Mouse (Mus musculus) hindbrain, embryonic 12.5 days (tissue): ENCODE measurements at regions not wholly inside any gene's neighbourhood (a gene's known extent, or its start where the extent isn't known, plus 50 kb on each side); places are given as distances from the start of the nearest gene placed in this dataset.

Experiments used
- ATAC-seq: fragments of 200-750 bp; cut with Nextera tagmentation; 2 replicates; pipeline ENCODE4 v1.8.0; 2017; ENCODE audit warnings: moderate TSS enrichment; ENCODE audit not compliant: low FRiP score
- H3K27ac ChIP-seq: fragments of 300-500 bp; sonication (generic); 2 replicates; pipeline ENCODE4 v1.5.1; 2016; ENCODE audit warnings: mild to moderate bottlenecking
- H3K27me3 ChIP-seq: fragments of 300-500 bp; sonication (generic); 2 replicates; pipeline ENCODE4 v1.6.1; 2016; ENCODE audit warnings: mild to moderate bottlenecking
- H3K36me3 ChIP-seq: fragments of 300-500 bp; sonication (generic); 2 replicates; pipeline ENCODE4 v1.6.1; 2016; ENCODE audit warnings: mild to moderate bottlenecking
- H3K4me1 ChIP-seq: fragments of 300-500 bp; sonication (generic); 2 replicates; pipeline ENCODE4 v1.6.1; 2016
- H3K4me2 ChIP-seq: fragments of 300-500 bp; sonication (generic); replicated peaks from 2 replicates; pipeline ENCODE4 v1.6.1; 2016; ENCODE audit warnings: mild to moderate bottlenecking
- H3K4me3 ChIP-seq: fragments of 300-500 bp; sonication (generic); 2 replicates; pipeline ENCODE4 v1.5.1; 2016; ENCODE audit warnings: mild to moderate bottlenecking
- H3K9ac ChIP-seq: fragments of 300-500 bp; sonication (generic); 2 replicates; pipeline ENCODE4 v1.6.1; 2016; ENCODE audit warnings: mild to moderate bottlenecking, moderate library complexity
- H3K9me3 ChIP-seq: fragments of 300-500 bp; sonication (generic); replicated peaks from 2 replicates; pipeline ENCODE4 v1.6.1; 2016; ENCODE audit warnings: mild to moderate bottlenecking
- whole genome bisulfite sequencing: fragments of 180-500 bp; shearing (Covaris S2); methylation state at CpG from one replicate; pipeline ENCODE4 v1.1.7; 2016; 5-methylcytosine and 5-hydroxymethylcytosine counted together

- no peak overlapping the region for H3K4me3 ChIP-seq
- no peaks in the 10 kb centered on the region for H3K4me1 ChIP-seq
- no peak overlapping the region for H3K4me2 ChIP-seq
- no peak for ATAC-seq
- H3K36me3 ChIP-seq = no peaks in the 10 kb centered on the region
- no peak overlapping the region for H3K9ac ChIP-seq
- 74% methylated on average over 1 of the region's 1 CpGs for WGBS
- no peaks in the 10 kb centered on the region for H3K9me3 ChIP-seq
- H3K27ac ChIP-seq = no peak overlapping the region
- H3K27me3 ChIP-seq = no peaks in the 10 kb centered on the region
These were observed 331.2 kb upstream of the Celf2 start for GRCm38 (mm10) chr2:7840612-7841011.

- H3K36me3 ChIP-seq = no peaks in the 10 kb centered on the region
- no peak overlapping the region for H3K27ac ChIP-seq
- no peak overlapping the region for H3K4me3 ChIP-seq
- H3K4me2 ChIP-seq = no peak overlapping the region
- H3K9me3 ChIP-seq = no peaks in the 10 kb centered on the region
- no peak overlapping the region for H3K9ac ChIP-seq
- WGBS = 56% methylated on average over 3 of the region's 3 CpGs
- no peak for ATAC-seq
- H3K27me3 ChIP-seq = no peaks in the 10 kb centered on the region
- H3K4me1 ChIP-seq = no peaks in the 10 kb centered on the region
These were observed 328.5 kb upstream of the Celf2 start for GRCm38 (mm10) chr2:7837877-7838276.

GRCm38 (mm10) chr2:7831239-7831638 is 321.9 kb upstream of the Celf2 start:
- 76% methylated on average over 4 of the region's 4 CpGs for WGBS
- ATAC-seq = no peak
- Histone ChIP-seq H3K9me3 (no peaks in the 10 kb centered on the region), H3K27me3 (no peaks in the 10 kb centered on the region), H3K4me3 (no peak overlapping the region), H3K27ac (no peak overlapping the region), H3K4me2 (no peak overlapping the region), H3K4me1 (no peaks in the 10 kb centered on the region; the same call in 1 of the 2 replicates), H3K9ac (no peak overlapping the region), H3K36me3 (no peaks in the 10 kb centered on the region)

- H3K27me3 ChIP-seq = no peaks in the 10 kb centered on the region
- no peak overlapping the region for H3K4me3 ChIP-seq
- H3K9me3 ChIP-seq = no peaks in the 10 kb centered on the region
- WGBS = 73% methylated on average over 7 of the region's 7 CpGs
- H3K4me1 ChIP-seq = no peaks in the 10 kb centered on the region; the same call in 1 of the 2 replicates
- H3K36me3 ChIP-seq = no peaks in the 10 kb centered on the region
- no peak for ATAC-seq
- H3K27ac ChIP-seq = no peak overlapping the region
- H3K4me2 ChIP-seq = no peak overlapping the region
- H3K9ac ChIP-seq = no peak overlapping the region
These were observed 316.9 kb upstream of the Celf2 start for GRCm38 (mm10) chr2:7826272-7826671.

GRCm38 (mm10) chr2:7796415-7796814 is 287.1 kb upstream of the Celf2 start:
- no peaks in the 10 kb centered on the region; the same call in 1 of the 2 replicates for H3K9me3 ChIP-seq
- 83% methylated on average over 2 of the region's 2 CpGs for WGBS
- H3K27me3 ChIP-seq = no peaks in the 10 kb centered on the region
- no peaks in the 10 kb centered on the region for H3K36me3 ChIP-seq
- H3K4me1 ChIP-seq = no peaks in the 10 kb centered on the region
- H3K27ac ChIP-seq = no peak overlapping the region
- H3K9ac ChIP-seq = no peak overlapping the region
- H3K4me3 ChIP-seq = no peak overlapping the region
- no peak for ATAC-seq
- H3K4me2 ChIP-seq = no peak overlapping the region

- Histone ChIP-seq H3K9me3 (no peaks in the 10 kb centered on the region; the same call in 1 of the 2 replicates), H3K27ac (no peak overlapping the region), H3K9ac (no peak overlapping the region), H3K4me1 (no peaks in the 10 kb centered on the region), H3K27me3 (no peaks in the 10 kb centered on the region), H3K4me3 (no peak overlapping the region), H3K4me2 (no peak overlapping the region), H3K36me3 (no peaks in the 10 kb centered on the region)
- WGBS = 84% methylated on average over 2 of the region's 2 CpGs
- no peak for ATAC-seq
These were observed 283.2 kb upstream of the Celf2 start for GRCm38 (mm10) chr2:7792456-7793145.

- no peaks in the 10 kb centered on the region for H3K9me3 ChIP-seq
- ATAC-seq = no peak
- H3K9ac ChIP-seq = no peak overlapping the region
- no peak overlapping the region for H3K4me2 ChIP-seq
- 51% methylated on average over 2 of the region's 2 CpGs for WGBS
- H3K27ac ChIP-seq = no peak overlapping the region
- no peaks in the 10 kb centered on the region for H3K4me1 ChIP-seq
- no peak overlapping the region for H3K4me3 ChIP-seq
- no peaks in the 10 kb centered on the region for H3K36me3 ChIP-seq
- H3K27me3 ChIP-seq = no peaks in the 10 kb centered on the region
These were observed 269.2 kb upstream of the Celf2 start for GRCm38 (mm10) chr2:7778610-7779009.

- no peak overlapping the region for H3K9ac ChIP-seq
- no peak overlapping the region for H3K4me2 ChIP-seq
- no peaks in the 10 kb centered on the region for H3K27me3 ChIP-seq
- WGBS = 50% methylated on average over 8 of the region's 8 CpGs
- H3K9me3 ChIP-seq = no peaks in the 10 kb centered on the region
- H3K4me1 ChIP-seq = peaks cover 6% of the 10 kb centered on the region; the same call in 1 of the 2 replicates
- H3K4me3 ChIP-seq = no peak overlapping the region
- H3K27ac ChIP-seq = no peak overlapping the region
- H3K36me3 ChIP-seq = no peaks in the 10 kb centered on the region
- ATAC-seq = peak; percentile 63; the same call in 1 of the 2 replicates
These were observed 224.9 kb upstream of the Celf2 start for GRCm38 (mm10) chr2:7734097-7734730.

- H3K27me3 ChIP-seq = no peaks in the 10 kb centered on the region
- no peaks in the 10 kb centered on the region for H3K9me3 ChIP-seq
- no peaks in the 10 kb centered on the region for H3K36me3 ChIP-seq
- H3K4me1 ChIP-seq = peaks cover 6% of the 10 kb centered on the region; the same call in 1 of the 2 replicates
- H3K4me2 ChIP-seq = no peak overlapping the region
- H3K4me3 ChIP-seq = no peak overlapping the region
- WGBS = 94% methylated on average over 1 of the region's 1 CpGs
- no peak overlapping the region for H3K9ac ChIP-seq
- no peak overlapping the region for H3K27ac ChIP-seq
- no peak for ATAC-seq
These were observed 221.6 kb upstream of the Celf2 start for GRCm38 (mm10) chr2:7730960-7731359.

GRCm38 (mm10) chr2:7722283-7722935 is 213.0 kb upstream of the Celf2 start:
- no peaks in the 10 kb centered on the region for H3K36me3 ChIP-seq
- no peak overlapping the region for H3K4me2 ChIP-seq
- no peaks in the 10 kb centered on the region for H3K27me3 ChIP-seq
- H3K9ac ChIP-seq = no peak overlapping the region
- H3K4me1 ChIP-seq = no peaks in the 10 kb centered on the region
- H3K9me3 ChIP-seq = no peaks in the 10 kb centered on the region
- H3K4me3 ChIP-seq = no peak overlapping the region
- no peak overlapping the region for H3K27ac ChIP-seq
- WGBS = 89% methylated on average over 10 of the region's 10 CpGs
- ATAC-seq = no peak

- Histone ChIP-seq H3K36me3 (no peaks in the 10 kb centered on the region), H3K4me1 (no peaks in the 10 kb centered on the region), H3K4me3 (no peak overlapping the region), H3K27ac (no peak overlapping the region), H3K27me3 (no peaks in the 10 kb centered on the region), H3K9ac (no peak overlapping the region), H3K9me3 (no peaks in the 10 kb centered on the region), H3K4me2 (no peak overlapping the region)
- no peak for ATAC-seq
- 97% methylated on average over 1 of the region's 1 CpGs for WGBS
These were observed 201.7 kb upstream of the Celf2 start for GRCm38 (mm10) chr2:7711046-7711445.

- 89% methylated on average over 1 of the region's 1 CpGs for WGBS
- H3K9ac ChIP-seq = no peak overlapping the region
- no peak overlapping the region for H3K4me2 ChIP-seq
- no peak overlapping the region for H3K4me3 ChIP-seq
- no peak overlapping the region for H3K27ac ChIP-seq
- H3K4me1 ChIP-seq = no peaks in the 10 kb centered on the region
- no peak for ATAC-seq
- no peaks in the 10 kb centered on the region for H3K9me3 ChIP-seq
- H3K36me3 ChIP-seq = no peaks in the 10 kb centered on the region
- H3K27me3 ChIP-seq = no peaks in the 10 kb centered on the region
These were observed 201.1 kb upstream of the Celf2 start for GRCm38 (mm10) chr2:7710476-7710875.
